Mouse (Mus musculus): ENCODE data around the gene Hjurp. TPM values are rescaled to one million over a fixed set of nuclear protein-coding genes. Genes with fewer than 3 reads are reported as not detected.

Hjurp gene
- 62.9 and 67.6 TPM in 2 replicates for polyA plus RNA-seq (2012; rRNA removed)

GRCm38 (mm10) chr1:88277098-88277817, at the start of gene Hjurp, which contains the start of gene Trpm8:
Gene Hjurp (minus strand): TSS chr1:88277633.
Gene Trpm8 (plus strand): TSS chr1:88277661.
- peak; percentile 100 for DNase-seq (ENCODE audit: low spot score)

- DNase-seq (ENCODE audit: low spot score) = no peak
Measured at GRCm38 (mm10) chr1:88323101-88323500, 45.7 kb upstream of the Hjurp start.

GRCm38 (mm10) chr1:88322146-88322545, 44.7 kb upstream of the Hjurp start:
- DNase-seq (ENCODE audit: low spot score) = no peak

- DNase-seq (ENCODE audit: low spot score) = no peak
Measured at GRCm38 (mm10) chr1:88320821-88321395, 43.5 kb upstream of the Hjurp start.

- DNase-seq (ENCODE audit: low spot score) = no peak
Measured at GRCm38 (mm10) chr1:88318531-88319060, 41.2 kb upstream of the Hjurp start.

GRCm38 (mm10) chr1:88317279-88317678, 39.8 kb upstream of the Hjurp start:
- no peak for DNase-seq (ENCODE audit: low spot score)

- DNase-seq (ENCODE audit: low spot score) = no peak
Measured at GRCm38 (mm10) chr1:88310349-88310748, 32.9 kb upstream of the Hjurp start.

GRCm38 (mm10) chr1:88309905-88310304, 32.5 kb upstream of the Hjurp start:
- no peak for DNase-seq (ENCODE audit: low spot score)

GRCm38 (mm10) chr1:88309020-88309419, 31.6 kb upstream of the Hjurp start:
- DNase-seq (ENCODE audit: low spot score) = no peak

GRCm38 (mm10) chr1:88307180-88307579, 29.7 kb upstream of the Hjurp start:
- DNase-seq (ENCODE audit: low spot score) = no peak

GRCm38 (mm10) chr1:88306543-88306942, 29.1 kb upstream of the Hjurp start:
- no peak for DNase-seq (ENCODE audit: low spot score)

- no peak for DNase-seq (ENCODE audit: low spot score)
Measured at GRCm38 (mm10) chr1:88305018-88305795, 27.8 kb upstream of the Hjurp start.

GRCm38 (mm10) chr1:88304261-88304985, 27.0 kb upstream of the Hjurp start:
- DNase-seq (ENCODE audit: low spot score) = no peak

- no peak for DNase-seq (ENCODE audit: low spot score)
Measured at GRCm38 (mm10) chr1:88303762-88304161, 26.3 kb upstream of the Hjurp start.

GRCm38 (mm10) chr1:88302057-88302740, 24.8 kb upstream of the Hjurp start:
- no peak for DNase-seq (ENCODE audit: low spot score)

GRCm38 (mm10) chr1:88301121-88302014, 23.9 kb upstream of the Hjurp start:
- DNase-seq (ENCODE audit: low spot score) = no peak

- no peak for DNase-seq (ENCODE audit: low spot score)
Measured at GRCm38 (mm10) chr1:88300301-88301050, 23.0 kb upstream of the Hjurp start.

GRCm38 (mm10) chr1:88299529-88299945, 22.1 kb upstream of the Hjurp start:
- DNase-seq (ENCODE audit: low spot score) = no peak
